Mouse (Mus musculus) intestine, embryonic 14.5 days (tissue): Measurements from ENCODE around the gene Adamts3. TPM values are rescaled to one million over a fixed set of nuclear protein-coding genes. Genes with fewer than 3 reads are reported as not detected.

ENCODE experiments used
- ATAC-seq: fragments of 200-750 bp; cut with Nextera tagmentation; replicated peaks from 2 replicates; pipeline ENCODE4 v1.8.0; 2017; ENCODE audit warnings: low read depth, moderate number of reproducible peaks, moderate TSS enrichment, moderate library complexity; ENCODE audit not compliant: low FRiP score, low TSS enrichment
- DNase-seq: peaks from one replicate; pipeline ENCODE4 v3.0.0-alpha.2; 2018; ENCODE audit warnings: low spot score
- H3K27ac ChIP-seq: fragments of 300-500 bp; sonication (generic); 2 replicates; pipeline ENCODE4 v1.5.1; 2014; ENCODE audit warnings: low read depth, mild to moderate bottlenecking, control low read depth
- H3K27me3 ChIP-seq: fragments of 300-500 bp; sonication (generic); replicated peaks from 2 replicates; pipeline ENCODE4 v1.6.1; 2014; ENCODE audit warnings: low read length, control low read depth; ENCODE audit not compliant: control insufficient read depth, insufficient read depth
- H3K36me3 ChIP-seq: fragments of 300-500 bp; sonication (generic); 2 replicates; pipeline ENCODE4 v1.6.1; 2014; ENCODE audit warnings: low read length, control low read depth; ENCODE audit not compliant: control insufficient read depth, insufficient read depth
- H3K4me1 ChIP-seq: fragments of 300-500 bp; sonication (generic); replicated peaks from 2 replicates; pipeline ENCODE4 v1.6.1; 2014; ENCODE audit warnings: low read length, control low read depth, mixed read lengths; ENCODE audit not compliant: control insufficient read depth, insufficient read depth
- H3K4me2 ChIP-seq: fragments of 300-500 bp; sonication (generic); 2 replicates; pipeline ENCODE4 v1.6.1; 2014; ENCODE audit warnings: low read length
- H3K4me3 ChIP-seq: fragments of 300-500 bp; sonication (generic); 2 replicates; pipeline ENCODE4 v1.5.1; 2014; ENCODE audit warnings: low read depth, low read length, control low read depth, mixed read lengths
- H3K9ac ChIP-seq: fragments of 300-500 bp; sonication (generic); 2 replicates; pipeline ENCODE4 v1.6.1; 2014; ENCODE audit warnings: mild to moderate bottlenecking, low read length
- H3K9me3 ChIP-seq: fragments of 300-500 bp; sonication (generic); 2 replicates; pipeline ENCODE4 v1.6.1; 2016; ENCODE audit warnings: low read length, control low read depth; ENCODE audit not compliant: control insufficient read depth
- WGBS: fragments of 180-500 bp; shearing (Covaris S2); extraction: QIAGEN DNeasy Blood & Tissue Kit; methylation state at CpG from one replicate; pipeline ENCODE4 v1.1.7; 2014; 5-methylcytosine and 5-hydroxymethylcytosine counted together
- polyA plus RNA-seq: library from polyadenylated mRNA; unstranded; fragments of >200 nt; fragmentation: Nextera tagmentation; extraction: Ambion mirVana; gene quantifications from 2 replicates; pipeline ENCODE4 v1.2.1, GENCODE M21; 2014

The Adamts3 gene
- polyA plus RNA-seq, 1 experiment from 2014 or later, result 3.2 TPM

DNA sequence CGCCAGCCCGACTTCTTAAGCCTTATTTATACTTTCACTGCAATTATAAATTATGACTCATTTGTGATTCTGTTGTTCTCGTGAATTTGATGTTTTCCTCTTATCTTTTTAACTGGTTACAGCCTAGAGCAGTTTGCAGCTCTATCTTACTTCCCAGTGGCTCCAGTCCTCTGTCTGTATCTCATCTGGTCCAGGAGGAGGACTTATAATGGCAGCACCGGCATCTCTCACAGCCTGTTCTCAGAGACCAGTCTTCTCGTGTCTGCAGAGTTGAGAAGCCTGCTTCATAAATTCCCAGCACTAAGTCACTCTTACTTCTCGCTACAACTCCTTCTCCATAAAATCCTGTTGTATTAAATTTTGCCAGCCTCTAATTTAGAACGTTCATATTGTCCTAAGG, 12.4 kb upstream of the Adamts3 start:
- no peak for ATAC-seq
- Histone ChIP-seq H3K4me1 (no peaks in the 10 kb centered on the region), H3K27me3 (no peaks in the 10 kb centered on the region), H3K36me3 (no peaks in the 10 kb centered on the region), H3K9ac (no peak overlapping the region), H3K9me3 (no peaks in the 10 kb centered on the region), H3K4me3 (no peak overlapping the region), H3K27ac (no peak overlapping the region), H3K4me2 (no peak overlapping the region)
- 77% methylated on average over 7 of the region's 7 CpGs for WGBS
- DNase-seq, result no peak

DNA sequence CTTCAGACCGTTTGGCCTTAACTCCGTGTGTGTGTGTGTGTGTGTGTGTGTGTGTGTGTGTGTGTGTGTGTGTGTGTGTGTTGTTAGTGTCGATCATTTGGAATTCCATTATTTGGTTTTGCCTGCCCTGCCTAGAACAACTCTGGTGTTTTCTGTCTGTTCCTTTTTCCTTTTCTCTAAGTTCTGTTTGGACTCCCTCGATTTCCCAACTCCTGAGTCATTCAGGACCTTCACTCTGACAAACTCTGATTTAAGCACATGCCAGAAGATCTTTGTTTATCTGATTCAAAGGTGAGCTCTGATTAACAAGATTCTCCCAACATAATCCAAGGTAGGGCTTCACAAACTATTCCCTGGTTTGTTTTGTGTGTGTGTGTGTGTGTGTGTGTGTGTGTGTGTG, 1.9 kb upstream of the Adamts3 start:
- H3K4me1 ChIP-seq, result 0 out of 2 replicates have a peak, but pooled peaks cover 4% of the 10 kb centered on the region
- WGBS, result 57% methylated on average over 4 of the region's 4 CpGs
- no peak overlapping the region for H3K9ac ChIP-seq

DNA sequence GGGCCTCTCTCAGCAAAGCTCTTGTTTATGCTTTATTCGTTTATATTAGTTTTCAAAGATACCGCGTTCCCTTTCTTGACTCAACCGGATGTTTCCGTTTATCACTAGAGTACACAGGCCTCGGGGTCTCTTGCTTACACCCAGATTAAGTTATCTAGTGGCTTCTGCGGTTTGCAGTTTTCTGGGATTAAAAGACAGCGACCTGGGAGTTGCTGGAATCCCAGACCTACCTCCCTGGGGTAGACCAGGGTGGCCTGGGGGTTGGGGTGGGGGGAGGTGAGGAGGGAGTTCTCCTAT, 722 bp upstream of the Adamts3 start:
- Histone ChIP-seq H3K9ac (peak overlapping the region; percentile 65), H3K27ac (no peak overlapping the region), H3K4me3 (peak overlapping the region; percentile 68), H3K4me2 (peak overlapping the region; percentile 100), H3K36me3 (no peaks in the 10 kb centered on the region), H3K27me3 (no peaks in the 10 kb centered on the region), H3K4me1 (0 out of 2 replicates have a peak, but pooled peaks cover 4% of the 10 kb centered on the region), H3K9me3 (0 out of 2 replicates have a peak, but pooled peaks cover 3% of the 10 kb centered on the region)
- DNase-seq (no peak), ATAC-seq (no peak; the same call in 1 of the 2 replicates)
- 3% methylated on average over 8 of the region's 8 CpGs for WGBS

More for the DNA sequence above, 1.9 kb upstream of the Adamts3 start:
- Histone ChIP-seq H3K27ac (no peak overlapping the region), H3K27me3 (no peaks in the 10 kb centered on the region), H3K4me2 (no peak overlapping the region), H3K4me3 (no peak overlapping the region), H3K36me3 (no peaks in the 10 kb centered on the region), H3K9me3 (0 out of 2 replicates have a peak, but pooled peaks cover 3% of the 10 kb centered on the region)
- ATAC-seq, result no peak
- DNase-seq, result no peak

DNA sequence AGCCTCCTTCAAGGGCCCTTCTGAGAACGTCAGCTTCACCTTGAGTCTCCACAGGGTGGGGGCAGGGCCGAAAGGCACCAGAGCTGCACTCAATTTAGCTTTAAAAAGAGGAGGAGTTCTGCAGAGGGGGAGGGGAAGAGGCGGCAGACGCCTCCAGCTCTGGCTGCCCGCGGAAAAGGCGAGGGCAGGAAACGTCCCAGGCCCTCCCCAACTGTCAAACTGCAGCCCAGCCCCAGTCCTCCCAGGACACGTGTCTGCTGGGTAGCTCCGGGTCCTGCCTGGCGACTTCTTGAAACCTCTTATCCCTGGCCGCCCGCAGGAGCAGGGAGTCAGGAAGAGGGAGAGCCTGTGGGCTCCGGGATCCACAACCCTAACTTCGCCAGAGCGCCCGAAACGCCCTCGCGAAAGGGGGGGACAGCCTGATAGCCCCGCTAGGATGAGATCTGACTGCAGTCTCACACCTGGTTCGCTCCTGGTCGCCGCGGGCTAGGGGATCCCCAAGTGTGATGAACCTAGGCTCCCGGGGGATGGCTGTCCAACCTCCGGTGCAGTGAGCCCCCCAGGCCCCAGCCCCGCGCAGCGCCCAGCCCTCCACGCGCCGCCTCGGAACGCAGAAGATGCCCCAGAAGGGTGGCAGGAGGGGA, 921 bp downstream of the Adamts3 start:
- H3K27ac ChIP-seq, result no peak overlapping the region
- peak; percentile 72 for ATAC-seq
- peak; percentile 76 for DNase-seq
- H3K4me3 ChIP-seq, result peak overlapping the region; percentile 68
- H3K27me3 ChIP-seq, result no peaks in the 10 kb centered on the region
- H3K9me3 ChIP-seq, result 0 out of 2 replicates have a peak, but pooled peaks cover 3% of the 10 kb centered on the region
- H3K4me1 ChIP-seq, result 0 out of 2 replicates have a peak, but pooled peaks cover 4% of the 10 kb centered on the region
- WGBS, result 0% methylated on average over 31 of the region's 35 CpGs
- H3K9ac ChIP-seq, result peak overlapping the region; percentile 65
- H3K4me2 ChIP-seq, result peak overlapping the region; percentile 100
- H3K36me3 ChIP-seq, result no peaks in the 10 kb centered on the region

DNA sequence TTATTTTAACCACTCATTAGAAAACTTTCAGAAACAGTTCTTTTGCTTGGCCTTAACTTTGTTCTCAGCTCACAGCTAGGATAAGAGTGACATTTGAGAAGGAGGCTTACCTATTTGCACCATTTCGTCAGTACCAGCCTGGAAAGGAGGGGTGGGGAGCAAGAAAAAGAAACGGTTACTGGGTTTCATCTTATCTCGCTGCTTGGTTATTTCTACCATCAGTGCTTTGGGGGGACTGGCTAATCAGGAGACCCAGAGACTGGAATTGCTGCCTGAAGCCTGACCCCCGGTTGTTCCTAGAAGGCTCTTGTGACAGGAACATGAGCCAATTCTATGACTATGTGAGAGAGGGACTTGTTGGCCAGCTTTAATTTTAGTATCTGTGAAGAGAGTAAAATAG, 1.7 kb downstream of the Adamts3 start:
- 0 out of 2 replicates have a peak, but pooled peaks cover 3% of the 10 kb centered on the region for H3K9me3 ChIP-seq
- H3K27me3 ChIP-seq, result no peaks in the 10 kb centered on the region
- no peaks in the 10 kb centered on the region for H3K36me3 ChIP-seq
- no peak overlapping the region for H3K9ac ChIP-seq
- H3K27ac ChIP-seq, result no peak overlapping the region
- 0 out of 2 replicates have a peak, but pooled peaks cover 4% of the 10 kb centered on the region for H3K4me1 ChIP-seq
- WGBS, result 48% methylated on average over 4 of the region's 4 CpGs
- ATAC-seq (no peak), DNase-seq (no peak)
- peak overlapping the region; percentile 68; the same call in 1 of the 2 replicates for H3K4me3 ChIP-seq
- peak overlapping the region; percentile 100 for H3K4me2 ChIP-seq

DNA sequence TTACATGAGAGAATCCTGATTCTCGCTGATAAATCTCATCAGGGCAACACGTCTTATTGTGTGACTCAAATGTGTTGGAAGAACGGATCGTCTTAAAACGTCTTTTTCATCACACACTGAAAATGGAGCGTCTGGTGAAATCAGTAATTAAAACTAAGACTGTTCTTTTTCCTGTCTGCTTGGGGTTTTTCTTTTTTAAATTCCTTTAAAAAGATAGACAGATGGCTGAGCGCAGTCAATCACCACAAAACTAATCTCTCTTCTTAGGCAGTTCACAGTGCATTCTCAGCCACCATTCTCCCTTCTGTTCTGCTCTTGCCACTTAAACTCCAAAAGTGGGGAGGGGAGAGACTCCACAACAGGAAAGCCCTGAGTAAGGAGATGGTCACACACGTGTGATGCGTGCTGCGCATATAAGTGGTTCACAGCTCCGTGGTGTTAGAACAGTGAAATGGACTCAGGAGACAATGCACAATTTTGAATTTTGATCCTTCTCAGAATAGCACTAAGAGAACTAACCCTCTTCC, 4.2 kb downstream of the Adamts3 start:
- no peak overlapping the region for H3K27ac ChIP-seq
- H3K4me1 ChIP-seq, result 0 out of 2 replicates have a peak, but pooled peaks cover 4% of the 10 kb centered on the region
- ATAC-seq (no peak), DNase-seq (no peak)
- no peak overlapping the region for H3K4me2 ChIP-seq
- no peaks in the 10 kb centered on the region for H3K27me3 ChIP-seq
- 75% methylated on average over 11 of the region's 11 CpGs for WGBS
- no peak overlapping the region for H3K4me3 ChIP-seq
- H3K36me3 ChIP-seq, result no peaks in the 10 kb centered on the region
- H3K9ac ChIP-seq, result no peak overlapping the region
- H3K9me3 ChIP-seq, result 0 out of 2 replicates have a peak, but pooled peaks cover 3% of the 10 kb centered on the region

DNA sequence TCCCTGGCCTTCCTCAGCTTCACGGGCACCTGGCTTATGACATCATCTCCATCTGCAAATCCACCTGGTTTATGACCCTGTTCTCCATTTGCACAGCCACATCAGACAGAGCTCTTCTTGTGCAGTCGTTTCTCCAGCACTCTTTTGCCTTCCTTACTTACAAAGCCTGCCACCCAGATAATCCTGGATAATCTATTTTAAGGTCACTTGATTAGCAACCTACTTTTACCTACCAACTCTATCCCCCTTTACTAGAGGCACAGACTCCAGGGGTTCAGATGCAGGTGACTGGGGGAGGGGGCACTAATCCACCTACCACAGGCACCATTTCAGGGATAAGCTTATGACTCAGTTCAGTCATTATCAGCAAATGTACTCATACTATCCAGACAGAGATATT, 10.5 kb downstream of the Adamts3 start:
- ATAC-seq, result peak; percentile 68; the same call in 1 of the 2 replicates
- Histone ChIP-seq H3K4me1 (no peaks in the 10 kb centered on the region), H3K4me2 (no peak overlapping the region), H3K27ac (no peak overlapping the region), H3K9ac (no peak overlapping the region), H3K4me3 (no peak overlapping the region), H3K9me3 (no peaks in the 10 kb centered on the region), H3K36me3 (no peaks in the 10 kb centered on the region), H3K27me3 (no peaks in the 10 kb centered on the region)
- DNase-seq, result no peak
- WGBS, result 32% methylated on average over 2 of the region's 2 CpGs

DNA sequence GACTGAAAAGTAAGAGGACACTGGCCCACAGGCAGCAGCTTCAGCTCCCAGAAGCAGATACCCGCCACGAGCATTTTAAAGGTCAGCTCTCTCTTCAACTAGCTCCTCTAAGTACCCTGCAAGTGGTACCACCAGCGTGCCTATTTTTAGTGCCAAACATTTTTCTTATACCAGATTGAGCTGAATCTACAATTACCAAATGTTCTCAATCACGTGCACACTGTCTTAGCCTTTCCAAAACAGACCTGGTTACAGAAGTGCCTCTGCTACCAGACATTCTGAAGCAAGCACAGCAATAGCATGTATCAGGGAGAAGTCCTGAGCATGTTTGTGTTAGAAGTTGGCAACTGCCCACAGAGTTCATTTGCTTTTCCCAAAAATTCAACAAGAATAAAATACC, 23.5 kb downstream of the Adamts3 start:
- Histone ChIP-seq H3K9me3 (no peaks in the 10 kb centered on the region), H3K4me2 (no peak overlapping the region), H3K4me1 (no peaks in the 10 kb centered on the region), H3K27me3 (no peaks in the 10 kb centered on the region), H3K36me3 (no peaks in the 10 kb centered on the region), H3K9ac (no peak overlapping the region), H3K27ac (no peak overlapping the region), H3K4me3 (no peak overlapping the region)
- WGBS, result 81% methylated on average over 4 of the region's 4 CpGs
- ATAC-seq, result no peak
- DNase-seq, result no peak

DNA sequence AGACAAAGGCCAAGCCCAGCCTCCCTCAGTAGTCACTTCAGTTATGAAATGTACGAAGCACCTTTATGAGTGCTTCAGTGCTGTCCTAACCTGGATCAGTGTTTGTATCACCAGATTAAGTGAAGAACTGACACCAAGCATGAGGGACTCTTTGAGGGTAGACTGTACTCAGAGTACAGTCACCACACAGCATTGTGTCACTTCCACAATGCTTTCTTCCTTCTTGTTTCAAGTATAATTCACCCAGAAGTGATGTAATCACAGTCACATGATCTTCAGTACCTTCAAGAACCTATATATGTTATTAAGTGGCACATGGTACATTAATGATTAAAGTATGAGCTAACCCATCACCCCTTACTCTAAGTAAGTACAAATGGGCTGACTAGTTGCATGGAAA, 24.3 kb downstream of the Adamts3 start:
- no peak overlapping the region for H3K4me3 ChIP-seq
- H3K27ac ChIP-seq, result no peak overlapping the region
- no peak for ATAC-seq
- no peak for DNase-seq
- no peak overlapping the region for H3K4me2 ChIP-seq
- no peak overlapping the region for H3K9ac ChIP-seq
- no peaks in the 10 kb centered on the region for H3K36me3 ChIP-seq
- H3K4me1 ChIP-seq, result no peaks in the 10 kb centered on the region
- H3K9me3 ChIP-seq, result no peaks in the 10 kb centered on the region
- no peaks in the 10 kb centered on the region for H3K27me3 ChIP-seq
- 95% methylated on average over 1 of the region's 1 CpGs for WGBS
